Mouse (Mus musculus): ENCODE results near the gene Ciita. TPM values are rescaled to one million over a fixed set of nuclear protein-coding genes. Genes with fewer than 3 reads are reported as not detected.

The Ciita gene
- polyA plus RNA-seq, 1 experiment, result 0.01 TPM

DNA sequence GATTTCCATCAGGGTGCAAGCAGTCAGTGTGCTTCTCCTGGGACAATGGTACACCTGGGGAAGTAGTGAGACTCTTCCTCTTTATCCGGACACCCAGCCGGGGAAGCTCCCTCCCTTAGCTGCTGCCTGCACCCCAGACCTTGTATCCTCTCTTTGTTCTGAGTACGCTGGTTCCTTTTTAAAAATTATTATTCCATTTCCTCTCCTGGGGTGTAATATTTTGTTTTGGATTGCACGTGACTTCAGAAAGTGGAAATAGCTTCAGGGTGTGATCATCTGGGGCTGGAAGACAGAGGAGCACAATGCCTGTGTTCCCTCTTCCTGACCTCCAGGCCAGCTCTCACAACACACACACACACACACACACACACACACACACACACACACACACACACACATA is 2.5 kb downstream of the Ciita start:
- Histone ChIP-seq H3K27me3 (ENCODE audit: control insufficient read depth, insufficient read depth, insufficient read length) (peaks cover 53% of the 10 kb centered on the region), H3K36me3 (ENCODE audit: control insufficient read depth, insufficient read depth) (no peaks in the 10 kb centered on the region)

DNA sequence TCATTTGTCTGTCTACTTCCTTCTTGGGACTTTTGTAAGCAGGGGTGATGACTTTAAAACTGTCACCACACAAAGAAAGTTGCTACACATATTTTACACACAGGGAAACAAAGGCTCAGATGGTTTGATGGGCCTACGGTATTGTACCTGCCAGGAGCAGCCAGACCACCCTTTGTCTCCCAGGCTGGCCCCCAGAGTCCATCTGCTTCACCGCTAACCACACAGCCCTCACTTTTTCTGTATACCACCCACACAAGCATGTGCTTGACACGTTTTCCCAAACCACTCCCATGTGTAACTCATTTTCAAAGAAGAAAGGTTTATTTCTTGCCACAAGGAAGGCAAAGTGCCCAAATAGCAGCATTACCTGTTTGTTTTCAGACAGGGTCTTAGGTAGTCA is 7.1 kb downstream of the Ciita start:
- Histone ChIP-seq H3K4me3 (no peak overlapping the region), H3ac (ENCODE audit: control insufficient read depth, insufficient read length) (no peak overlapping the region), H3K79me2 (ENCODE audit: control insufficient read depth, insufficient read depth) (no peaks in the 10 kb centered on the region), H3K4me2 (ENCODE audit: low read depth) (no peak overlapping the region), H3K27me3 (ENCODE audit: control insufficient read depth, insufficient read depth, insufficient read length) (peaks cover 54% of the 10 kb centered on the region), H3K36me3 (ENCODE audit: control insufficient read depth, insufficient read depth) (no peaks in the 10 kb centered on the region)
- TF ChIP-seq POLR2A (IDR thresholded peaks at IDR 0.05; ENCODE audit: insufficient read length, low read depth) (no peak), MYOD1 (IDR thresholded peaks at IDR 0.05; ENCODE audit: control insufficient read depth in 1 of 3, insufficient read length in 2 of 3, low read depth in 2 of 3) (no peak), SRF (IDR thresholded peaks at IDR 0.05; ENCODE audit: control insufficient read depth, insufficient read length, low read depth) (no peak), E2F4 (IDR thresholded peaks at IDR 0.05; ENCODE audit: insufficient read depth) (no peak), POLR2AphosphoS2 (IDR thresholded peaks at IDR 0.05; ENCODE audit: insufficient read length, low read depth) (no peak), CEBPB (IDR thresholded peaks at IDR 0.05; ENCODE audit: insufficient read depth, poor library complexity, severe bottlenecking) (no peak), MYOG (IDR thresholded peaks at IDR 0.05; ENCODE audit: control insufficient read depth in 1 of 3, insufficient read depth in 1 of 3, insufficient read length in 2 of 3, low read depth in 2 of 3) (no peak), MAX (IDR thresholded peaks at IDR 0.05; ENCODE audit: low read depth) (no peak), REST (IDR thresholded peaks at IDR 0.05; ENCODE audit: insufficient read depth, insufficient read length) (no peak), TCF12 (IDR thresholded peaks at IDR 0.05; ENCODE audit: insufficient read depth, poor library complexity, severe bottlenecking) (no peak), TCF3 (IDR thresholded peaks at IDR 0.05; ENCODE audit: insufficient read length, low read depth) (no peak), USF1 (IDR thresholded peaks at IDR 0.05; ENCODE audit: low read depth) (no peak)

More for the DNA sequence above, 2.5 kb downstream of the Ciita start:
- no peak for TF ChIP-seq E2F4 (IDR thresholded peaks at IDR 0.05; ENCODE audit: insufficient read depth)
- no peak for TF ChIP-seq CEBPB (IDR thresholded peaks at IDR 0.05; ENCODE audit: insufficient read depth, poor library complexity, severe bottlenecking)
- TF ChIP-seq MYOG (IDR thresholded peaks at IDR 0.05; ENCODE audit: control insufficient read depth in 1 of 3, insufficient read depth in 1 of 3, insufficient read length in 2 of 3, low read depth in 2 of 3), result no peak
- no peak overlapping the region for H3K4me3 ChIP-seq
- no peak overlapping the region for H3ac ChIP-seq (ENCODE audit: control insufficient read depth, insufficient read length)
- no peaks in the 10 kb centered on the region for H3K79me2 ChIP-seq (ENCODE audit: control insufficient read depth, insufficient read depth)
- no peak overlapping the region for H3K4me2 ChIP-seq (ENCODE audit: low read depth)

DNA sequence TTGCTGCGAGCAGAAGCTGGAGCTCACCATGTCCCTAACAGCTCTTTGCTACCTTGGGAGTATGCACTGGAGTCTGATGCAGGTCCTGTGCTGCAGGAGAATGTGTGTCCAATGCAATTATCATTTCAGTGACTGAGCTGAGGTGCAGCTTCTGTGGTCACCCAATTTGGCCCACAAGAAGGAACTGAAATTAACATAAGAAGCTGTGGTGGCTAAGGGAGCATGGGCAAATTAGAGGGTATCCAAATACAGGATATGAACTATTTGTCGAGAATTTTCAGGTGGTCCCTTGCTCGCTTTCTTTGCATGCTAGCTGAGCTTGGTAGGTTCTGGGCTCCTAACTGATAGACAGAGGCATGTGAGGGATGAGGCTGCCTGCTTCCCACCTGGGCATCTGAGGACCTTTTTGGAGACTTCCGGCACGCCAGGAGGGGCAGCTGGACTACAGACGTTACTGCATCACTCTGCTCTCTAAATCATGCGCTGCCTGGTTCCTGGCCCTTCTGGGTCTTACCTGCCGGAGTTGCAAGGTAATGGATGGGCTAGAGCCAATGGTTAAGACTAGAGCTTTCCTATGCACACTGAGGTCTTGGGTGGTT is 8.1 kb downstream of the Ciita start:
- Histone ChIP-seq H3K36me3 (ENCODE audit: control insufficient read depth, insufficient read depth) (no peaks in the 10 kb centered on the region), H3K79me2 (ENCODE audit: control insufficient read depth, insufficient read depth) (no peaks in the 10 kb centered on the region), H3ac (ENCODE audit: control insufficient read depth, insufficient read length) (no peak overlapping the region), H3K4me2 (ENCODE audit: low read depth) (no peak overlapping the region), H3K4me3 (no peak overlapping the region), H3K27me3 (ENCODE audit: control insufficient read depth, insufficient read depth, insufficient read length) (peaks cover 51% of the 10 kb centered on the region)
- no peak for TF ChIP-seq TCF3 (IDR thresholded peaks at IDR 0.05; ENCODE audit: insufficient read length, low read depth)
- TF ChIP-seq TCF12 (IDR thresholded peaks at IDR 0.05; ENCODE audit: insufficient read depth, poor library complexity, severe bottlenecking), result no peak
- no peak for TF ChIP-seq REST (IDR thresholded peaks at IDR 0.05; ENCODE audit: insufficient read depth, insufficient read length)
- no peak for TF ChIP-seq MYOG (IDR thresholded peaks at IDR 0.05; ENCODE audit: control insufficient read depth in 1 of 3, insufficient read depth in 1 of 3, insufficient read length in 2 of 3, low read depth in 2 of 3)
- no peak for TF ChIP-seq MYOD1 (IDR thresholded peaks at IDR 0.05; ENCODE audit: control insufficient read depth in 1 of 3, insufficient read length in 2 of 3, low read depth in 2 of 3)
- no peak for TF ChIP-seq USF1 (IDR thresholded peaks at IDR 0.05; ENCODE audit: low read depth)
- TF ChIP-seq POLR2AphosphoS2 (IDR thresholded peaks at IDR 0.05; ENCODE audit: insufficient read length, low read depth), result no peak
- TF ChIP-seq POLR2A (IDR thresholded peaks at IDR 0.05; ENCODE audit: insufficient read length, low read depth), result no peak
- no peak for TF ChIP-seq E2F4 (IDR thresholded peaks at IDR 0.05; ENCODE audit: insufficient read depth)
- TF ChIP-seq SRF (IDR thresholded peaks at IDR 0.05; ENCODE audit: control insufficient read depth, insufficient read length, low read depth), result no peak
- TF ChIP-seq CEBPB (IDR thresholded peaks at IDR 0.05; ENCODE audit: insufficient read depth, poor library complexity, severe bottlenecking), result no peak
- TF ChIP-seq MAX (IDR thresholded peaks at IDR 0.05; ENCODE audit: low read depth), result no peak

DNA sequence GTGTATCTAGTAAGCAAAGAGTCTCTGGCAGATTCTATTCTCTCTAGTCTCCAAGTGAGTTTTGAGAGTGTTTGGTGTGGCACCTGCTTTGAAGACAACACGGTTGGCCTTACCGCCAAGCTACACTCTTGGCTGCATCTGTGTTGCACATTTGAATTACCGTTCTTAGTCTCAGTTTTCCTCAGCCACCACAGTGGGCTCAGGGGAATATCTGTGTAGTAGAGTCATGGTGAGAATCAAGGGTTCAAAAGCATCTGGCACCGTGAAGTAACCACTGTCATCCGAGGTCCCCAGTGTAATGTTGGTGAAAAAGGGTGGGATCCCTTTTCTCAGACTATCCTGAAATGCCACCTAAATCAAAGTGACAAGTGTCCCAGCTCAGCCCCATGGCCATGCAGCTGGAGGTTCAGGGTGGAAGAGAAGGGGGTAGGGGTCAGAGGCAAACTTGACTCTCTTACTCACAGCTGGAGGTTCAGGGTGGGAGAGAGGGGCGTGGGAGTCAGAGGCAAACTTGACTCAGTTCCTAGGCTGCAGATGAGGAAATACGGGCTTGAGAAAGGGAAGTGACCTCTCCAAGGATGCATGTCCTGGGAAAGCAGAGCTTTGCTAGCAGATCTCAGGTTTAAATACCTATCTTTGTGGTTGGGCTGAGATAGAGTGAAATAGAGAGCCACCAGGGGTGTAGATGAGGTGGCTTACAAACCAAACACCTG is 9.1 kb downstream of the Ciita start:
- H3K79me2 ChIP-seq (ENCODE audit: control insufficient read depth, insufficient read depth), result no peaks in the 10 kb centered on the region
- TF ChIP-seq POLR2AphosphoS2 (IDR thresholded peaks at IDR 0.05; ENCODE audit: insufficient read length, low read depth) (no peak), CEBPB (IDR thresholded peaks at IDR 0.05; ENCODE audit: insufficient read depth, poor library complexity, severe bottlenecking) (no peak), USF1 (IDR thresholded peaks at IDR 0.05; ENCODE audit: low read depth) (no peak), TCF3 (IDR thresholded peaks at IDR 0.05; ENCODE audit: insufficient read length, low read depth) (no peak), SRF (IDR thresholded peaks at IDR 0.05; ENCODE audit: control insufficient read depth, insufficient read length, low read depth) (no peak), POLR2A (IDR thresholded peaks at IDR 0.05; ENCODE audit: insufficient read length, low read depth) (no peak), E2F4 (IDR thresholded peaks at IDR 0.05; ENCODE audit: insufficient read depth) (no peak), MAX (IDR thresholded peaks at IDR 0.05; ENCODE audit: low read depth) (no peak), REST (IDR thresholded peaks at IDR 0.05; ENCODE audit: insufficient read depth, insufficient read length) (no peak), MYOD1 (IDR thresholded peaks at IDR 0.05; ENCODE audit: control insufficient read depth in 1 of 3, insufficient read length in 2 of 3, low read depth in 2 of 3) (no peak), MYOG (IDR thresholded peaks at IDR 0.05; ENCODE audit: control insufficient read depth in 1 of 3, insufficient read depth in 1 of 3, insufficient read length in 2 of 3, low read depth in 2 of 3) (no peak), TCF12 (IDR thresholded peaks at IDR 0.05; ENCODE audit: insufficient read depth, poor library complexity, severe bottlenecking) (no peak)
- no peak overlapping the region for H3ac ChIP-seq (ENCODE audit: control insufficient read depth, insufficient read length)
- H3K36me3 ChIP-seq (ENCODE audit: control insufficient read depth, insufficient read depth), result no peaks in the 10 kb centered on the region
- H3K4me2 ChIP-seq (ENCODE audit: low read depth), result no peak overlapping the region
- H3K27me3 ChIP-seq (ENCODE audit: control insufficient read depth, insufficient read depth, insufficient read length), result peaks cover 41% of the 10 kb centered on the region
- H3K4me3 ChIP-seq, result no peak overlapping the region

All from myocyte (in vitro differentiated cells).